ENCODE assay signal across 8 mouse cellular contexts in the genomic region with DNA sequence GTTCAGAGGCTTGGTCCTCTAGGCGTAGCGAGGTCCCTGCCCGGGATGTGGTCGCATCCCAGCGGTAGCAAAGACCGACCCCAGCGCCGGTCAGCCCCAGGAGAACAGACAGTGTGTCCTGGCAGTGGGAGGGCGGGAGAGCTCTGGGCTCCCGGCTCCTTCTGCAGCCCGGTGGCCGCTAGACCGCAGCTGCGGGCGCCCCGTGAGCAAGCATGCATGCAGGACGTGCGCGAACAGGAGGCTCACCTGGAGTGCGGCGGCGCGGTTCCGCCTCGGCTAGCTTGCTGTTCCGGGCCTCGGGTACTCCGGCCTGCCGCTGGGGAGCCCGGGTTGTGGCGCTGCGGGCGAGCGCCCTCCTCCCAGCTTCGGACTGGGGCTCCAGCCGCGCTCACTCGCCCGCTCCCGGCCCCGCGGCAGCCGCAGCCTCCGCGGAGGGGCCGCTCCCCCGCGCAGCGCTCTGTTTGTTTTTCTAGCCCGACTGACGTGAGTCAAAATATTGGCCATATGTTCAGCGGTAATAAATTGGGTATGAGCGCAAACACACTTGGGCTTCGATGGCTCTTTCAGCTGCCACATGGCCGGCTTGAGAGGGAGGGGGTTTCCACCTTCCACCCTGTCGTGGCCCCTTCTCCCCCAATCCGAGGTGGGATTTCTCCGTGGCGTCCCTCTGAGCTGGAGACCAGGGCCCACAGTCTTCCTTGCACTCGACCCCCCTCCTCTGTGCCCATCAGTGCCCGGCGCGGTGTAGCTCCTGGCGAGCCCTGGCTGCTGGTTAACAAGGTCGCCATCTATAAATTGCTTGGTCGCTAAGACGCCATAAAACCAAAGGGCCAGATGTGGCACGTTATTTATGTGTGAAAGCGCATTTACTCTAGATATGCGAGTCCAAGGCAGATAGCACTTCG. TPM values are rescaled to one million over a fixed set of nuclear protein-coding genes. Genes with fewer than 3 reads are reported as not detected.
A peak's percentile ranks its signal among the peaks of the same experiment; 100 is the strongest.
DNase-seq lines count a peak whose midpoint lies in the region; ATAC-seq and TF ChIP-seq lines count a peak whose summit lies in the region.

No protein-coding gene starts in this region.

- H3K4me1 ChIP-seq in kidney, postnatal 0 days (replicated peaks; ENCODE audit: insufficient read depth, low read length), result no peaks in the 10 kb centered on the region; the same call in 1 of the 2 replicates
- peaks cover 18% of the 10 kb centered on the region for H3K4me1 ChIP-seq in intestine, embryonic 15.5 days (replicated peaks)
- peaks cover 23% of the 10 kb centered on the region for H3K4me1 ChIP-seq in neural tube, embryonic 13.5 days (replicated peaks)

- H3K4me3 ChIP-seq in kidney, postnatal 0 days (replicated peaks; ENCODE audit: low read depth, low read length), result peak overlapping the region; percentile 30
- peak overlapping the region; percentile 38 for H3K4me3 ChIP-seq in intestine, embryonic 15.5 days (replicated peaks)
- H3K4me3 ChIP-seq in neural tube, embryonic 13.5 days, result peak overlapping the region; percentile 36

- peak; percentile 45 for ATAC-seq in kidney, postnatal 0 days (replicated peaks; ENCODE audit: low FRiP score, low read depth)
- ATAC-seq in intestine, embryonic 15.5 days, result peak; percentile 68
- ATAC-seq in neural tube, embryonic 13.5 days (ENCODE audit: low read depth), result peak; percentile 55

- intact Hi-C loops in gastrocnemius, postnatal 36 days (cut with DNase I), result no loop called here

- H3K4me2 ChIP-seq in kidney, postnatal 0 days (ENCODE audit: low read length), result peak overlapping the region; percentile 63
- peak overlapping the region; percentile 74 for H3K4me2 ChIP-seq in intestine, embryonic 15.5 days (replicated peaks)
- H3K4me2 ChIP-seq in neural tube, embryonic 13.5 days, result peak overlapping the region; percentile 57

- no peak overlapping the region for H3K27ac ChIP-seq in kidney, postnatal 0 days
- H3K27ac ChIP-seq in intestine, embryonic 15.5 days, result no peak overlapping the region
- no peak overlapping the region for H3K27ac ChIP-seq in neural tube, embryonic 13.5 days (replicated peaks)

- H3K9me3 ChIP-seq in kidney, postnatal 0 days (replicated peaks; ENCODE audit: low read length), result no peaks in the 10 kb centered on the region
- no peaks in the 10 kb centered on the region for H3K9me3 ChIP-seq in intestine, embryonic 15.5 days
- H3K9me3 ChIP-seq in neural tube, embryonic 13.5 days, result no peaks in the 10 kb centered on the region

- H3K27me3 ChIP-seq in kidney, postnatal 0 days (ENCODE audit: insufficient read depth, low read length), result peaks cover 66% of the 10 kb centered on the region
- peaks cover 67% of the 10 kb centered on the region for H3K27me3 ChIP-seq in intestine, embryonic 15.5 days (replicated peaks)
- H3K27me3 ChIP-seq in neural tube, embryonic 13.5 days, result peaks cover 95% of the 10 kb centered on the region

- under 1% methylated on average over 71 of the region's 71 CpGs for WGBS in kidney, postnatal 0 days
- under 1% methylated on average over 71 of the region's 71 CpGs for WGBS in intestine, embryonic 15.5 days
- WGBS in neural tube, embryonic 13.5 days, result under 1% methylated on average over 64 of the region's 71 CpGs

- no peak for TF ChIP-seq CTCF in kidney, postnatal 0 days (IDR thresholded peaks at IDR 0.05; ENCODE audit: low read depth)

- DNase-seq in kidney, postnatal 0 days (ENCODE audit: low spot score), result no peak
- no peak for DNase-seq in kidney, adult 11 months
- DNase-seq in embryo, embryonic 9.5 days (ENCODE audit: extremely low spot score), result peak; percentile 55
- no peak for DNase-seq in cerebellum, postnatal 4 days (ENCODE audit: low spot score in 2 of 2)
- no peak for DNase-seq in gastrocnemius, postnatal 36 days
- no peak for DNase-seq in layer of hippocampus, postnatal 14 days (ENCODE audit: low spot score in 2 of 2)

- H3K36me3 ChIP-seq in kidney, postnatal 0 days (ENCODE audit: insufficient read depth, low read length), result no peaks in the 10 kb centered on the region
- no peaks in the 10 kb centered on the region for H3K36me3 ChIP-seq in intestine, embryonic 15.5 days
- H3K36me3 ChIP-seq in neural tube, embryonic 13.5 days, result no peaks in the 10 kb centered on the region

- no peak overlapping the region for H3K9ac ChIP-seq in kidney, postnatal 0 days (ENCODE audit: low read depth, low read length)
- H3K9ac ChIP-seq in intestine, embryonic 15.5 days, result no peak overlapping the region
- H3K9ac ChIP-seq in neural tube, embryonic 13.5 days, result peak overlapping the region; percentile 54

RNA-seq across cellular contexts. Expression of a gene that starts 0.9 kb away (rescaled TPM):
- polyA plus RNA-seq in kidney, postnatal 0 days (2015; fragmentation: Nextera tagmentation; extraction: Ambion mirVana), result 0.20 TPM in 1 of 2 replicates, not detected in the other
- 3.6 and 4.2 TPM in 2 replicates for polyA plus RNA-seq in intestine, embryonic 15.5 days (2015; fragmentation: Nextera tagmentation; extraction: Ambion mirVana)
- polyA plus RNA-seq in neural tube, embryonic 13.5 days (2015; fragmentation: Nextera tagmentation; extraction: Ambion mirVana), result 2.5 and 4.5 TPM in 2 replicates
- not detected for total RNA-seq in gastrocnemius, postnatal 36 days (2021)
- total RNA-seq in layer of hippocampus, postnatal 14 days (2021), result 10 to 100 TPM; 16.0 to 17.0 TPM
